Mouse (Mus musculus) embryo, embryonic 11.5 days (tissue): ENCODE results near the gene Pcbp2.

Source experiments
- DNase-seq: peaks from one replicate; pipeline ENCODE4 v3.0.0-alpha.2; 2012; ENCODE audit warnings: low read depth, low spot score

The Pcbp2 gene

GRCm38 (mm10) chr15:102463666-102464065 is 6.7 kb upstream of the Pcbp2 start:
- no peak for DNase-seq

GRCm38 (mm10) chr15:102468675-102469370 is 1.5 kb upstream of the Pcbp2 start:
- DNase-seq, result no peak

- peak; percentile 74 for DNase-seq
These were observed 411 bp downstream of the Pcbp2 start for GRCm38 (mm10) chr15:102470605-102471294.

GRCm38 (mm10) chr15:102471295-102471645 is 931 bp downstream of the Pcbp2 start:
- DNase-seq, result no peak

- DNase-seq, result no peak
These were observed 1.4 kb downstream of the Pcbp2 start for GRCm38 (mm10) chr15:102471727-102472126.

GRCm38 (mm10) chr15:102473246-102473645 is 2.9 kb downstream of the Pcbp2 start:
- no peak for DNase-seq

GRCm38 (mm10) chr15:102474520-102474919 is 4.2 kb downstream of the Pcbp2 start:
- no peak for DNase-seq

GRCm38 (mm10) chr15:102483136-102483535 is 12.8 kb downstream of the Pcbp2 start:
- DNase-seq, result no peak

GRCm38 (mm10) chr15:102485853-102486252 is 15.5 kb downstream of the Pcbp2 start:
- no peak for DNase-seq

GRCm38 (mm10) chr15:102487664-102488063 is 17.3 kb downstream of the Pcbp2 start:
- no peak for DNase-seq

GRCm38 (mm10) chr15:102498322-102498721 is 28.0 kb downstream of the Pcbp2 start:
- no peak for DNase-seq

GRCm38 (mm10) chr15:102499370-102499769 is 29.0 kb downstream of the Pcbp2 start:
- no peak for DNase-seq

GRCm38 (mm10) chr15:102499851-102500250 is 29.5 kb downstream of the Pcbp2 start:
- DNase-seq, result no peak

GRCm38 (mm10) chr15:102500479-102500878 is 30.1 kb downstream of the Pcbp2 start:
- no peak for DNase-seq

- DNase-seq, result no peak
These were observed 30.9 kb downstream of the Pcbp2 start for GRCm38 (mm10) chr15:102501084-102501814.

GRCm38 (mm10) chr15:102502254-102502840 is 32.0 kb downstream of the Pcbp2 start:
- DNase-seq, result no peak

GRCm38 (mm10) chr15:102503447-102503846 is 33.1 kb downstream of the Pcbp2 start, which contains the start of gene Gm10337:
Gene Gm10337, plus strand, starts transcription at chr15:102503722.
- DNase-seq, result no peak

- no peak for DNase-seq
These were observed 33.8 kb downstream of the Pcbp2 start for GRCm38 (mm10) chr15:102503924-102504782.

- no peak for DNase-seq
These were observed 34.9 kb downstream of the Pcbp2 start for GRCm38 (mm10) chr15:102505073-102505769.

GRCm38 (mm10) chr15:102505770-102506463 is 35.6 kb downstream of the Pcbp2 start:
- DNase-seq, result no peak
